Mouse (Mus musculus) embryonic fibroblast, embryonic 13.5 days (primary cell): ENCODE data around the gene Pgbd5.

Experiments
- CTCF ChIP-seq: IDR thresholded peaks from 2 replicates; pipeline ENCODE4 v1.5.1; 2011; ENCODE audit warnings: mild to moderate bottlenecking, control low read depth, low read length, moderate library complexity, borderline replicate concordance; ENCODE audit not compliant: insufficient read depth
- POLR2A ChIP-seq: IDR thresholded peaks from 2 replicates; pipeline ENCODE4 v1.6.1; 2011; ENCODE audit warnings: low read depth, mild to moderate bottlenecking, control low read depth, low read length, moderate library complexity

GRCm38 (mm10) chr8:124360911-124361310 lies 78.5 kb downstream of the Pgbd5 start:
- TF ChIP-seq CTCF (no peak), POLR2A (no peak)
